Mouse (Mus musculus): ENCODE results near the gene Zfp160. TPM values are rescaled to one million over a fixed set of nuclear protein-coding genes. Genes with fewer than 3 reads are reported as not detected.
A peak's percentile ranks its signal among the peaks of the same experiment; 100 is the strongest.
"Not testable (repeated sequence)": the region's sequence is repeated elsewhere in the genome, so short reads cannot be mapped to it uniquely, and the experiment has no call there.

Gene Zfp160
- polyA plus RNA-seq, 1 experiment from 2014 or later = 14.4 TPM

GRCm38 (mm10) chr17:21051341-21051740 is 42.6 kb downstream of the Zfp160 start:
- H3K4me1 ChIP-seq (ENCODE audit: insufficient read depth, low read length); H3K9ac ChIP-seq (replicated peaks; ENCODE audit: low read length); H3K9me3 ChIP-seq (ENCODE audit: low read length); H3K27me3 ChIP-seq (ENCODE audit: insufficient read depth, low read length); H3K4me2 ChIP-seq (replicated peaks; ENCODE audit: low read depth, low read length); H3K4me3 ChIP-seq (ENCODE audit: low read length); H3K36me3 ChIP-seq (ENCODE audit: insufficient read depth, low read length); H3K27ac ChIP-seq (ENCODE audit: low read length): not testable (repeated sequence)
- WGBS = no CpG with 5 or more reads among the region's 3 CpGs
- ATAC-seq (ENCODE audit: low FRiP score, low TSS enrichment) = peak; percentile 57; the same call in 1 of the 2 replicates

- H3K36me3 ChIP-seq (ENCODE audit: insufficient read depth, low read length); ATAC-seq (ENCODE audit: low FRiP score, low TSS enrichment); H3K27me3 ChIP-seq (ENCODE audit: insufficient read depth, low read length); H3K9ac ChIP-seq (replicated peaks; ENCODE audit: low read length); H3K4me3 ChIP-seq (ENCODE audit: low read length); H3K4me2 ChIP-seq (replicated peaks; ENCODE audit: low read depth, low read length); H3K4me1 ChIP-seq (ENCODE audit: insufficient read depth, low read length); H3K9me3 ChIP-seq (ENCODE audit: low read length); H3K27ac ChIP-seq (ENCODE audit: low read length): not testable (repeated sequence)
- WGBS = 90% methylated on average over 3 of the region's 3 CpGs
Observed at GRCm38 (mm10) chr17:21051919-21052318, 43.2 kb downstream of the Zfp160 start.

- Histone ChIP-seq H3K4me2 (replicated peaks; ENCODE audit: low read depth, low read length) (no peak overlapping the region), H3K4me3 (ENCODE audit: low read length) (no peak overlapping the region), H3K9me3 (ENCODE audit: low read length) (no peaks in the 10 kb centered on the region), H3K4me1 (ENCODE audit: insufficient read depth, low read length) (no peaks in the 10 kb centered on the region), H3K9ac (replicated peaks; ENCODE audit: low read length) (no peak overlapping the region), H3K36me3 (ENCODE audit: insufficient read depth, low read length) (no peaks in the 10 kb centered on the region), H3K27me3 (ENCODE audit: insufficient read depth, low read length) (no peaks in the 10 kb centered on the region), H3K27ac (ENCODE audit: low read length) (no peak overlapping the region)
- ATAC-seq (ENCODE audit: low FRiP score, low TSS enrichment) = no peak
- WGBS = 94% methylated on average over 2 of the region's 2 CpGs
Observed at GRCm38 (mm10) chr17:21053267-21053666, 44.6 kb downstream of the Zfp160 start.

GRCm38 (mm10) chr17:21055111-21055510 is 46.4 kb downstream of the Zfp160 start:
- not testable (repeated sequence) for H3K36me3 ChIP-seq (ENCODE audit: insufficient read depth, low read length); H3K4me2 ChIP-seq (replicated peaks; ENCODE audit: low read depth, low read length); H3K27me3 ChIP-seq (ENCODE audit: insufficient read depth, low read length); H3K9me3 ChIP-seq (ENCODE audit: low read length); H3K4me3 ChIP-seq (ENCODE audit: low read length); ATAC-seq (ENCODE audit: low FRiP score, low TSS enrichment); H3K4me1 ChIP-seq (ENCODE audit: insufficient read depth, low read length); H3K27ac ChIP-seq (ENCODE audit: low read length); H3K9ac ChIP-seq (replicated peaks; ENCODE audit: low read length)
- 81% methylated on average over 1 of the region's 1 CpGs for whole genome bisulfite sequencing

GRCm38 (mm10) chr17:21065501-21065900 is 56.8 kb downstream of the Zfp160 start:
- Histone ChIP-seq H3K27ac (ENCODE audit: low read length) (no peak overlapping the region), H3K27me3 (ENCODE audit: insufficient read depth, low read length) (no peaks in the 10 kb centered on the region), H3K9me3 (ENCODE audit: low read length) (no peaks in the 10 kb centered on the region), H3K4me3 (ENCODE audit: low read length) (no peak overlapping the region), H3K4me1 (ENCODE audit: insufficient read depth, low read length) (no peaks in the 10 kb centered on the region), H3K4me2 (replicated peaks; ENCODE audit: low read depth, low read length) (no peak overlapping the region), H3K36me3 (ENCODE audit: insufficient read depth, low read length) (no peaks in the 10 kb centered on the region), H3K9ac (replicated peaks; ENCODE audit: low read length) (no peak overlapping the region)
- 20% methylated on average over 1 of the region's 1 CpGs for WGBS
- no peak for ATAC-seq (ENCODE audit: low FRiP score, low TSS enrichment)

- Histone ChIP-seq H3K4me1 (ENCODE audit: insufficient read depth, low read length) (no peaks in the 10 kb centered on the region), H3K4me2 (replicated peaks; ENCODE audit: low read depth, low read length) (no peak overlapping the region), H3K36me3 (ENCODE audit: insufficient read depth, low read length) (no peaks in the 10 kb centered on the region), H3K4me3 (ENCODE audit: low read length) (no peak overlapping the region), H3K27ac (ENCODE audit: low read length) (no peak overlapping the region), H3K9ac (replicated peaks; ENCODE audit: low read length) (no peak overlapping the region), H3K27me3 (ENCODE audit: insufficient read depth, low read length) (no peaks in the 10 kb centered on the region), H3K9me3 (ENCODE audit: low read length) (no peaks in the 10 kb centered on the region)
- no peak for ATAC-seq (ENCODE audit: low FRiP score, low TSS enrichment)
Observed at GRCm38 (mm10) chr17:21067036-21067435, 58.3 kb downstream of the Zfp160 start.

- 0 out of 2 replicates have a peak, but pooled peaks have one; percentile 42 for ATAC-seq (ENCODE audit: low FRiP score, low TSS enrichment)
- H3K9me3 ChIP-seq (ENCODE audit: low read length); H3K4me3 ChIP-seq (ENCODE audit: low read length); H3K27ac ChIP-seq (ENCODE audit: low read length); H3K4me1 ChIP-seq (ENCODE audit: insufficient read depth, low read length); H3K4me2 ChIP-seq (replicated peaks; ENCODE audit: low read depth, low read length); H3K36me3 ChIP-seq (ENCODE audit: insufficient read depth, low read length); H3K27me3 ChIP-seq (ENCODE audit: insufficient read depth, low read length); H3K9ac ChIP-seq (replicated peaks; ENCODE audit: low read length): not testable (repeated sequence)
- no CpG with 5 or more reads among the region's 3 CpGs for WGBS
Observed at GRCm38 (mm10) chr17:21069443-21069842, 60.7 kb downstream of the Zfp160 start.

- H3K36me3 ChIP-seq (ENCODE audit: insufficient read depth, low read length); H3K9ac ChIP-seq (replicated peaks; ENCODE audit: low read length); H3K27me3 ChIP-seq (ENCODE audit: insufficient read depth, low read length); H3K9me3 ChIP-seq (ENCODE audit: low read length); H3K27ac ChIP-seq (ENCODE audit: low read length); ATAC-seq (ENCODE audit: low FRiP score, low TSS enrichment); H3K4me2 ChIP-seq (replicated peaks; ENCODE audit: low read depth, low read length); H3K4me1 ChIP-seq (ENCODE audit: insufficient read depth, low read length); H3K4me3 ChIP-seq (ENCODE audit: low read length): not testable (repeated sequence)
- 84% methylated on average over 2 of the region's 2 CpGs for WGBS
Observed at GRCm38 (mm10) chr17:21070971-21071370, 62.3 kb downstream of the Zfp160 start.

Other genes with a start within 250 kb of the Zfp160 start
- gene Vmn1r228, start 222.7 kb upstream of the Zfp160 start, polyA plus RNA-seq (2015; fragmentation: Nextera tagmentation; extraction: Ambion mirVana) = not detected in 2 replicates
- gene Vmn1r229, start 197.3 kb upstream of the Zfp160 start, polyA plus RNA-seq (2015; fragmentation: Nextera tagmentation; extraction: Ambion mirVana) = 0.01 TPM in 1 of 2 replicates, not detected in the other
- not detected in 2 replicates for gene Vmn1r230, start 168.5 kb upstream of the Zfp160 start, polyA plus RNA-seq (2015; fragmentation: Nextera tagmentation; extraction: Ambion mirVana)
- not detected in 2 replicates for gene Vmn1r231, start 103.8 kb upstream of the Zfp160 start, polyA plus RNA-seq (2015; fragmentation: Nextera tagmentation; extraction: Ambion mirVana)
- gene Vmn1r232, start 89.2 kb upstream of the Zfp160 start, polyA plus RNA-seq (2015; fragmentation: Nextera tagmentation; extraction: Ambion mirVana) = not detected in 2 replicates
- gene Ppp2r1a, start 63.6 kb upstream of the Zfp160 start, polyA plus RNA-seq (2015; fragmentation: Nextera tagmentation; extraction: Ambion mirVana) = 499 and 503 TPM in 2 replicates
- not detected in 2 replicates for gene Vmn1r233, start 12.4 kb upstream of the Zfp160 start, polyA plus RNA-seq (2015; fragmentation: Nextera tagmentation; extraction: Ambion mirVana)
- not detected in 2 replicates for gene Vmn1r234, start 217.2 kb downstream of the Zfp160 start, polyA plus RNA-seq (2015; fragmentation: Nextera tagmentation; extraction: Ambion mirVana)
- not detected in 2 replicates for gene Vmn1r235, start 247.5 kb downstream of the Zfp160 start, polyA plus RNA-seq (2015; fragmentation: Nextera tagmentation; extraction: Ambion mirVana)

Measured in kidney, embryonic 16.5 days (tissue).